ENCODE assay signal across 8 mouse cellular contexts in genomic region chr17:27134187-27134586, GRCm38 (mm10). TPM values are rescaled to one million over a fixed set of nuclear protein-coding genes. Genes with fewer than 3 reads are reported as not detected.
DNase-seq lines count a peak whose midpoint lies in the region; ATAC-seq and TF ChIP-seq lines count a peak whose summit lies in the region.

No protein-coding gene starts in this region.

- WGBS in kidney, embryonic 16.5 days, result 29% methylated on average over 9 of the region's 9 CpGs
- whole genome bisulfite sequencing in embryonic facial prominence, embryonic 13.5 days, result 34% methylated on average over 9 of the region's 9 CpGs
- WGBS in intestine, postnatal 0 days, result 25% methylated on average over 9 of the region's 9 CpGs
- 33% methylated on average over 8 of the region's 9 CpGs for WGBS in midbrain, embryonic 16.5 days

- no peak overlapping the region for H3K27ac ChIP-seq in kidney, embryonic 16.5 days (ENCODE audit: low read length)
- H3K27ac ChIP-seq in embryonic facial prominence, embryonic 13.5 days, result no peak overlapping the region
- no peak overlapping the region for H3K27ac ChIP-seq in intestine, postnatal 0 days (ENCODE audit: low read depth, low read length)
- peak overlapping the region; percentile 93 for H3K27ac ChIP-seq in midbrain, embryonic 16.5 days (ENCODE audit: low read length)

- H3K4me3 ChIP-seq in kidney, embryonic 16.5 days (ENCODE audit: low read length), result peak overlapping the region; percentile 81
- peak overlapping the region; percentile 74 for H3K4me3 ChIP-seq in embryonic facial prominence, embryonic 13.5 days
- H3K4me3 ChIP-seq in intestine, postnatal 0 days (ENCODE audit: low read depth, low read length), result peak overlapping the region; percentile 65
- peak overlapping the region; percentile 77 for H3K4me3 ChIP-seq in midbrain, embryonic 16.5 days (ENCODE audit: low read depth, low read length)

- no peaks in the 10 kb centered on the region for H3K27me3 ChIP-seq in kidney, embryonic 16.5 days (ENCODE audit: insufficient read depth, low read length)
- H3K27me3 ChIP-seq in embryonic facial prominence, embryonic 13.5 days, result no peaks in the 10 kb centered on the region
- no peaks in the 10 kb centered on the region for H3K27me3 ChIP-seq in intestine, postnatal 0 days (replicated peaks; ENCODE audit: control insufficient read depth, insufficient read depth, low read length)
- no peaks in the 10 kb centered on the region for H3K27me3 ChIP-seq in midbrain, embryonic 16.5 days (ENCODE audit: control insufficient read depth, insufficient read depth, low read depth, low read length)

- no peak for ATAC-seq in kidney, embryonic 16.5 days (ENCODE audit: low FRiP score, low TSS enrichment)
- ATAC-seq in embryonic facial prominence, embryonic 13.5 days (ENCODE audit: insufficient number of reproducible peaks, insufficient read depth, low FRiP score, low TSS enrichment, low read depth), result no peak
- no peak for ATAC-seq in intestine, postnatal 0 days
- peak; percentile 34 for ATAC-seq in midbrain, embryonic 16.5 days

- DNase-seq in kidney, postnatal 10 days, result no peak
- DNase-seq in c-Kit-positive CD71-positive TER-119-positive erythroid progenitor cells, embryonic 14.5 days (ENCODE audit: low spot score), result no peak
- DNase-seq in layer of hippocampus, postnatal 25 days (ENCODE audit: extremely low spot score in 1 of 2, low spot score in 1 of 2), result no peak
- DNase-seq in left cerebral cortex, postnatal 36 days (ENCODE audit: low spot score in 2 of 2), result no peak

- peaks cover 56% of the 10 kb centered on the region for H3K4me1 ChIP-seq in kidney, embryonic 16.5 days (ENCODE audit: insufficient read depth, low read length)
- peaks cover 45% of the 10 kb centered on the region for H3K4me1 ChIP-seq in embryonic facial prominence, embryonic 13.5 days
- H3K4me1 ChIP-seq in intestine, postnatal 0 days (replicated peaks; ENCODE audit: control insufficient read depth, insufficient read depth, low read length), result peaks cover 4% of the 10 kb centered on the region
- H3K4me1 ChIP-seq in midbrain, embryonic 16.5 days (ENCODE audit: control insufficient read depth, insufficient read depth, low read length), result peaks cover 40% of the 10 kb centered on the region

- H3K4me2 ChIP-seq in kidney, embryonic 16.5 days (replicated peaks; ENCODE audit: low read depth, low read length), result peak overlapping the region; percentile 56
- peak overlapping the region; percentile 62 for H3K4me2 ChIP-seq in embryonic facial prominence, embryonic 13.5 days
- peak overlapping the region; percentile 69 for H3K4me2 ChIP-seq in intestine, postnatal 0 days (replicated peaks; ENCODE audit: low read depth)
- peak overlapping the region; percentile 68 for H3K4me2 ChIP-seq in midbrain, embryonic 16.5 days (ENCODE audit: low read length)

- no peaks in the 10 kb centered on the region for H3K9me3 ChIP-seq in kidney, embryonic 16.5 days (ENCODE audit: low read length)
- H3K9me3 ChIP-seq in embryonic facial prominence, embryonic 13.5 days, result no peaks in the 10 kb centered on the region
- H3K9me3 ChIP-seq in intestine, postnatal 0 days (ENCODE audit: control insufficient read depth), result no peaks in the 10 kb centered on the region
- H3K9me3 ChIP-seq in midbrain, embryonic 16.5 days (replicated peaks; ENCODE audit: control insufficient read depth, low read length, poor library complexity, severe bottlenecking), result no peaks in the 10 kb centered on the region

- intact Hi-C loops in left cerebral cortex, postnatal 36 days (cut with DNase I), result loop anchor here (5.0 kb wide), 3 partner anchors 53 to 457 kb away; no protein-coding TSS in a partner anchor

- TF ChIP-seq CTCF in intestine, postnatal 0 days (IDR thresholded peaks at IDR 0.05; ENCODE audit: low read depth), result no peak

- peak overlapping the region; percentile 62 for H3K9ac ChIP-seq in kidney, embryonic 16.5 days (replicated peaks; ENCODE audit: low read length)
- peak overlapping the region; percentile 84 for H3K9ac ChIP-seq in embryonic facial prominence, embryonic 13.5 days
- H3K9ac ChIP-seq in intestine, postnatal 0 days (ENCODE audit: low read depth, low read length), result peak overlapping the region; percentile 60; the same call in 1 of the 2 replicates
- peak overlapping the region; percentile 80; the same call in 1 of the 2 replicates for H3K9ac ChIP-seq in midbrain, embryonic 16.5 days (ENCODE audit: low read depth, low read length)

- H3K36me3 ChIP-seq in kidney, embryonic 16.5 days (ENCODE audit: insufficient read depth, low read length), result no peaks in the 10 kb centered on the region
- H3K36me3 ChIP-seq in embryonic facial prominence, embryonic 13.5 days, result 0 out of 2 replicates have a peak, but pooled peaks cover 8% of the 10 kb centered on the region
- no peaks in the 10 kb centered on the region for H3K36me3 ChIP-seq in intestine, postnatal 0 days (ENCODE audit: control insufficient read depth, insufficient read depth)
- H3K36me3 ChIP-seq in midbrain, embryonic 16.5 days (ENCODE audit: control insufficient read depth, insufficient read depth, low read length), result no peaks in the 10 kb centered on the region

RNA-seq across cellular contexts. Expression of gene Uqcc2, which starts 0.5 kb away (rescaled TPM):
- 266 TPM in 2 replicates for polyA plus RNA-seq in kidney, embryonic 16.5 days (2015; fragmentation: Nextera tagmentation; extraction: Ambion mirVana)
- 328 and 350 TPM in 2 replicates for polyA plus RNA-seq in embryonic facial prominence, embryonic 13.5 days (2015; fragmentation: Nextera tagmentation; extraction: Ambion mirVana)
- 190 and 206 TPM in 2 replicates for polyA plus RNA-seq in intestine, postnatal 0 days (2015; fragmentation: Nextera tagmentation; extraction: Ambion mirVana)
- 360 and 384 TPM in 2 replicates for polyA plus RNA-seq in midbrain, embryonic 16.5 days (2015; fragmentation: Nextera tagmentation; extraction: Ambion mirVana)
- 100 to 1,000 TPM; 199 to 213 TPM for total RNA-seq in layer of hippocampus, postnatal 25 days (2021)
- 100 to 1,000 TPM; 230 to 254 TPM for total RNA-seq in left cerebral cortex, postnatal 36 days (2021)

RNA-seq across cellular contexts. Expression of gene Ip6k3, which starts 33.4 kb away (rescaled TPM):
- 0.15 and 0.19 TPM in 2 replicates for polyA plus RNA-seq in kidney, embryonic 16.5 days (2015; fragmentation: Nextera tagmentation; extraction: Ambion mirVana)
- polyA plus RNA-seq in embryonic facial prominence, embryonic 13.5 days (2015; fragmentation: Nextera tagmentation; extraction: Ambion mirVana), result 0.40 and 0.42 TPM in 2 replicates
- polyA plus RNA-seq in intestine, postnatal 0 days (2015; fragmentation: Nextera tagmentation; extraction: Ambion mirVana), result not detected in 2 replicates
- polyA plus RNA-seq in midbrain, embryonic 16.5 days (2015; fragmentation: Nextera tagmentation; extraction: Ambion mirVana), result 0.14 and 0.15 TPM in 2 replicates
- total RNA-seq in layer of hippocampus, postnatal 25 days (2021), result under 1 TPM; 0.21 to 0.30 TPM
- total RNA-seq in left cerebral cortex, postnatal 36 days (2021), result under 1 TPM; 0.23 to 0.81 TPM
